Mouse (Mus musculus) myocyte (in vitro differentiated cells): ENCODE results near the gene Msi2. TPM values are rescaled to one million over a fixed set of nuclear protein-coding genes. Genes with fewer than 3 reads are reported as not detected.

Experiments
- H3K27me3 ChIP-seq: one replicate; pipeline ENCODE4 v1.6.1; 2011; ENCODE audit not compliant: control insufficient read depth, insufficient read depth, insufficient read length
- H3K36me3 ChIP-seq: one replicate; pipeline ENCODE4 v1.6.1; 2011; ENCODE audit not compliant: control insufficient read depth, insufficient read depth
- H3K4me2 ChIP-seq: one replicate; pipeline ENCODE4 v1.6.1; 2011; ENCODE audit warnings: low read depth, control low read depth
- H3K4me3 ChIP-seq: one replicate; pipeline ENCODE4 v1.5.1; 2011; ENCODE audit warnings: mild to moderate bottlenecking, control low read depth, moderate library complexity
- H3K79me2 ChIP-seq: one replicate; pipeline ENCODE4 v1.6.1; 2011; ENCODE audit not compliant: control insufficient read depth, insufficient read depth
- H3ac ChIP-seq: one replicate; pipeline ENCODE4 v1.6.1; 2011; ENCODE audit not compliant: control insufficient read depth, insufficient read length
- CEBPB ChIP-seq: IDR thresholded peaks from 2 replicates; pipeline ENCODE4 v1.6.1; 2011; ENCODE audit warnings: mild to moderate bottlenecking, moderate library complexity; ENCODE audit not compliant: poor library complexity, insufficient read depth, severe bottlenecking
- E2F4 ChIP-seq: IDR thresholded peaks from one replicate; pipeline ENCODE4 v1.6.1; 2011; ENCODE audit warnings: mild to moderate bottlenecking, control low read depth, moderate library complexity; ENCODE audit not compliant: insufficient read depth
- MAX ChIP-seq: IDR thresholded peaks from one replicate; pipeline ENCODE4 v1.6.1; 2011; ENCODE audit warnings: low read depth, mild to moderate bottlenecking, control low read depth
- MYOD1 ChIP-seq, 3 experiments: IDR thresholded peaks; one replicate each; pipeline ENCODE4 v1.6.1; 2011; ENCODE audit warnings: control low read depth in 2 of 3, low read depth in 2 of 3, mild to moderate bottlenecking in 2 of 3, moderate library complexity in 1 of 3; ENCODE audit not compliant: insufficient read length in 2 of 3, control insufficient read depth in 1 of 3
- MYOG ChIP-seq, 3 experiments: IDR thresholded peaks; one replicate each; pipeline ENCODE4 v1.6.1; 2011; ENCODE audit warnings: control low read depth in 2 of 3, low read depth in 2 of 3, mild to moderate bottlenecking in 2 of 3; ENCODE audit not compliant: insufficient read length in 2 of 3, control insufficient read depth in 1 of 3, insufficient read depth in 1 of 3
- POLR2A ChIP-seq: IDR thresholded peaks from one replicate; pipeline ENCODE4 v1.6.1; 2011; ENCODE audit warnings: low read depth, mild to moderate bottlenecking, control low read depth, moderate library complexity; ENCODE audit not compliant: insufficient read length
- POLR2AphosphoS2 ChIP-seq: IDR thresholded peaks from one replicate; pipeline ENCODE4 v1.6.1; 2011; ENCODE audit warnings: low read depth, control low read depth; ENCODE audit not compliant: insufficient read length
- REST ChIP-seq: IDR thresholded peaks from one replicate; pipeline ENCODE4 v1.6.1; 2011; ENCODE audit warnings: mild to moderate bottlenecking, control low read depth, moderate library complexity; ENCODE audit not compliant: insufficient read depth, insufficient read length
- SRF ChIP-seq: IDR thresholded peaks from one replicate; pipeline ENCODE4 v1.6.1; 2011; ENCODE audit warnings: low read depth; ENCODE audit not compliant: control insufficient read depth, insufficient read length
- TCF12 ChIP-seq: IDR thresholded peaks from one replicate; pipeline ENCODE4 v1.6.1; 2011; ENCODE audit warnings: mild to moderate bottlenecking, control low read depth; ENCODE audit not compliant: poor library complexity, insufficient read depth, severe bottlenecking
- TCF3 ChIP-seq: IDR thresholded peaks from one replicate; pipeline ENCODE4 v1.6.1; 2011; ENCODE audit warnings: low read depth, control low read depth; ENCODE audit not compliant: insufficient read length
- USF1 ChIP-seq: IDR thresholded peaks from one replicate; pipeline ENCODE4 v1.6.1; 2011; ENCODE audit warnings: low read depth, mild to moderate bottlenecking, control low read depth, moderate library complexity
- polyA plus RNA-seq: library from polyadenylated mRNA; unstranded; fragments of >200 nt; fragmentation: generic; extraction: Trizol; gene quantifications from one replicate; pipeline ENCODE4 v1.2.1, GENCODE M21; 2012; ENCODE audit warnings: missing spikeins

Gene Msi2
- polyA plus RNA-seq, 1 experiment, result 37.9 TPM

DNA sequence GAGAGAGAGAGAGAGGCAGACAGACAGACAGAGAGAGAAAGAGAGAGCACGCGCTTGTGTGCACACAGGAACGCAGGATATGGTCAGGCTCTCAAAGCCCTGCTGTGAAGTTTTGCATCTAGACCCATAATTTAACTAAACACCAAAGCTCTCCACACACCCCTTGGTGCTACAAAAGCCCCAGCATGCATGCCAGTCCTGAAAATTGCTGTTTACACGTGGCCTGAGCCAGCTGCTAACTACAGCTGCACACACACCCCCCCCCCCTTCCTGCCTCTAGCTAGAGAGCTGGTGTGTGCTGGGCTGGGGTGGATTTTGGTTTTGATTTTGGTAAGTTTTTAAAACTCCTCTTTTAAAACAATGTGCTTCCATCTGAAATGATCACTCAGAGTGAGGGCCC lies 122.7 kb downstream of the Msi2 start:
- Histone ChIP-seq H3K27me3 (no peaks in the 10 kb centered on the region), H3ac (no peak overlapping the region), H3K36me3 (no peaks in the 10 kb centered on the region), H3K4me2 (no peak overlapping the region), H3K79me2 (peaks cover 34% of the 10 kb centered on the region), H3K4me3 (no peak overlapping the region)
- no peak for TF ChIP-seq E2F4
- TF ChIP-seq MYOG (IDR thresholded peaks at IDR 0.05; ENCODE audit: control insufficient read depth in 1 of 3, insufficient read depth in 1 of 3, insufficient read length in 2 of 3, low read depth in 2 of 3), result peak in 1 of 3 experiments; percentile 55
- no peak for TF ChIP-seq POLR2A
- peak in 2 of 3 experiments; percentile 54 to 63 for TF ChIP-seq MYOD1 (IDR thresholded peaks at IDR 0.05; ENCODE audit: control insufficient read depth in 1 of 3, insufficient read length in 2 of 3, low read depth in 2 of 3)

DNA sequence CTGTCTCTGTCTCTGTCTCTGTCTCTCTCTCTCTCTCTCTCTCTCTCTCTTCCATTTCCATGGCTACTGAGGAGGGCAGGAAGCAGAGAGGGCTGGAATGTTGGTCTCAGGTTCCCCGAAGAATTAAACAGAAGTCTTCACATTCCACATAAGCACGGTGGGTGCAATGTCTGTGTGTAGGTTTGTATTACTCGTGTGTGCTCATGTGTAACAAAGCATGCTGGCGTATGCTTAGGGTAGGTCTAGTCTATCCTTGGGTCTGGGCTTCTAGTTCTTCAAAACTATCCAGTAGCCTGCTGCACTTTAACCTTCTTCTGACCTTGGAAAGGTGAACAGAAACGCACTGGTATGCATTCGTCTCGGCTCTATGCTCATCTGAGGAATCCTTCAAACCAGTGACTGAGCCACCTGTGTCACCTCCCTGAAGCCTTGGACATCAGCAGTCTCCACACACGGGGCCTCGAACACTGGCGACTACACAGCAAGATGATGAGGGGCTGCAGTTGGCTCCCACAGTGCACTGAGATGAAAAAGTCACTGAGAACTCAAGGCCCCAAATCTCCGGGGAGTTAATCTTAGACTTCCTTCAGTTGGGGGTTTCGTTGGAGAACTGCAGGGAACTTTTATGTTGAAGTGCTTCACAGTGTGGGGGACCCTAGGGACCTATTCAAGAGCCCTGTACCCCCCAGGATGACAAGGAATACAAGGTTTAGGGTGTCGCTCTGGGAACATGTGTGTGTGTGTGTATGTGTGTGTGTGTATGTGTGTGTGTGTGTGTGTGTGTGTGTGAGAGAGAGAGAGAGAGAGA lies 123.3 kb downstream of the Msi2 start:
- TF ChIP-seq MYOD1 (IDR thresholded peaks at IDR 0.05; ENCODE audit: control insufficient read depth in 1 of 3, insufficient read length in 2 of 3, low read depth in 2 of 3), result no peak
- TF ChIP-seq REST, result no peak
- no peak for TF ChIP-seq USF1
- no peak for TF ChIP-seq POLR2AphosphoS2
- Histone ChIP-seq H3K4me2 (peak overlapping the region; percentile 14), H3K79me2 (peaks cover 31% of the 10 kb centered on the region), H3ac (no peak overlapping the region), H3K36me3 (no peaks in the 10 kb centered on the region), H3K4me3 (no peak overlapping the region), H3K27me3 (no peaks in the 10 kb centered on the region)

DNA sequence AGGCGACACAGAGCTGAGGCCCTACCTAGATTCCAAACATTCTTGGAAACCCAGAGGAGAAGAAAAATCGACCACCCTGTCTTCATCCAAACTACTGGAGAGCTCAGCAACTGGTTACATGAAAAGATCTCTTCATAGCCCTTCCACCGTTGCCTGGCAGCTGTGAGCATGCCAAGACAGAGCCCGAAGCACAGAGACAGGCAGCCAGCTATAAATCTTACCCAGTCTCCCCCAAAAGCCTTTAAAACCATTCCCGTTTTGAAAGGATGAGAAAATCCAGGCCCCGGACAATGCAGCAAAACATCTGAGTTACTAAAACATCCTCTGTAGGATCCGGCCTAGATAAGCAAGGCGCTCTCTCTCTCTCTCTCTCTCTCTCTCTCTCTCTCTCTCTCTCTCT lies 124.3 kb downstream of the Msi2 start:
- TF ChIP-seq USF1 (no peak), MYOG (IDR thresholded peaks at IDR 0.05; ENCODE audit: control insufficient read depth in 1 of 3, insufficient read depth in 1 of 3, insufficient read length in 2 of 3, low read depth in 2 of 3) (peak in 1 of 3 experiments; percentile 48), MYOD1 (IDR thresholded peaks at IDR 0.05; ENCODE audit: control insufficient read depth in 1 of 3, insufficient read length in 2 of 3, low read depth in 2 of 3) (peak in 2 of 3 experiments; percentile 42 to 44)
- Histone ChIP-seq H3K4me2 (peak overlapping the region; percentile 31), H3K36me3 (no peaks in the 10 kb centered on the region), H3K27me3 (no peaks in the 10 kb centered on the region), H3K4me3 (no peak overlapping the region), H3ac (no peak overlapping the region), H3K79me2 (peaks cover 31% of the 10 kb centered on the region)

DNA sequence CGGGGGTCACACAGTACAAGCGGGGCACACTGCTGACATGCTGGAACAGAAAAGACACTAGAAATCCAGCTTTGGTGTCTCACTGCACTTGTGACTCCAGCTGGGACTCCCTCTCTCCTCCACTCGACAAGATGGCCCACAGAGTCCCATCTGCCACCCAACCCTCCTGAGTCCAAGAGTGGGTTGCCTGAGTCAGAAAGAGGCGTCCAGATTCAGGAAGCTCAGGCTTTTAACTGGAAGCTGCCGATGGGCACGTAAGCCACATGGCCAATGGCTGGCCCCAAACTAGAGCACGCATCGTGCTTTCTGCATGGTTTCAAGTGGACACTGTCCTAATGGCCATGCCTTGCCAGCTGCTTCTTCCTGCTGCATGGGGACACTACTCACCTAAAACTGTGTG lies 126.2 kb downstream of the Msi2 start:
- H3K4me2 ChIP-seq, result no peak overlapping the region
- no peak overlapping the region for H3K4me3 ChIP-seq
- TF ChIP-seq USF1 (no peak), MAX (no peak), POLR2AphosphoS2 (peak; percentile 31)
- no peak overlapping the region for H3ac ChIP-seq
- H3K27me3 ChIP-seq, result no peaks in the 10 kb centered on the region
- H3K36me3 ChIP-seq, result no peaks in the 10 kb centered on the region
- H3K79me2 ChIP-seq, result peaks cover 25% of the 10 kb centered on the region

DNA sequence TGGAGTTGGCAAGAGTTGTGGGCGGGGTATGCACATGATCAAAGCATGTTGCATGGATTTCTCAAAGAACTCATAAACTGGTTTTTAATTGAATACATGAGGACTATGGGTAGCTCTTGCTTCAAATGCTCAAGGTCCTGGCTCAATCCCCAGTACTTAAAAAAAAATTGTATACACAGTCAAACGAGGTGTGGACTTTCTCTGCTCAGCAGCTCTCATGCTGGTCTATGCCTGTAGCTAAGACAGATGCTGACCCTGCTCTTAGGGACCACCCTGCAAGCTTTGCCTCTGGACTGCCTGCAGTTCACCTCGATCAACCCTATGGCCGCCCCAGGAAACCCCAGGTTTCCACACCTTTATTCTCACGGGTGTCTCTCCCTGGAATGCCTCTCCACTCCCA lies 127.7 kb downstream of the Msi2 start:
- TF ChIP-seq REST, result no peak
- TF ChIP-seq MYOD1 (IDR thresholded peaks at IDR 0.05; ENCODE audit: control insufficient read depth in 1 of 3, insufficient read length in 2 of 3, low read depth in 2 of 3), result no peak
- TF ChIP-seq POLR2A, result no peak
- no peak for TF ChIP-seq CEBPB
- TF ChIP-seq TCF3, result no peak
- TF ChIP-seq SRF, result no peak
- TF ChIP-seq MAX, result no peak
- no peak for TF ChIP-seq MYOG (IDR thresholded peaks at IDR 0.05; ENCODE audit: control insufficient read depth in 1 of 3, insufficient read depth in 1 of 3, insufficient read length in 2 of 3, low read depth in 2 of 3)
- TF ChIP-seq USF1, result no peak
- TF ChIP-seq TCF12, result no peak
- no peak for TF ChIP-seq POLR2AphosphoS2
- no peak for TF ChIP-seq E2F4
- Histone ChIP-seq H3ac (no peak overlapping the region), H3K79me2 (peaks cover 17% of the 10 kb centered on the region), H3K27me3 (no peaks in the 10 kb centered on the region), H3K4me3 (no peak overlapping the region), H3K36me3 (no peaks in the 10 kb centered on the region), H3K4me2 (no peak overlapping the region)

DNA sequence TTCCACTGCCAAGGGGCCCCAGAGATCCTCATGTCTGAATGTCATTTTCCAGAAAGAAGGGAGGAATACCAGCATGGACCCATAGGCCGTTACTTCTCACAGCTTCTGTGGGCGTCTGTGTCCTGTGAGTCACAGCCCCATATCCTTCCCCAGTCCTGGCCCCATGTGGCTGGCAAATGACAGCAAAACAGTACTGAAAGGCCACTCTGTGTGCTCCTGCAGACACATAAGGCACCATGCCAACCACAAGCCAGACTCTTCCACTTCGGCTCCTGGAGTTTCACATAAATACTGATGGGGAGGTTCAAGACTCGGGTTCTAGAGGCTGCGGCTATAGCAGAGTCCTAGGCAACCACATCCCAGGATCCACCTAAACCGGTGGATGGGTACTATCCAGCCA lies 128.7 kb downstream of the Msi2 start:
- Histone ChIP-seq H3K4me2 (peak overlapping the region; percentile 25), H3ac (no peak overlapping the region), H3K36me3 (no peaks in the 10 kb centered on the region), H3K4me3 (no peak overlapping the region), H3K27me3 (no peaks in the 10 kb centered on the region), H3K79me2 (peaks cover 27% of the 10 kb centered on the region)
- TF ChIP-seq SRF (no peak), E2F4 (no peak), POLR2AphosphoS2 (no peak), TCF3 (no peak), MYOD1 (IDR thresholded peaks at IDR 0.05; ENCODE audit: control insufficient read depth in 1 of 3, insufficient read length in 2 of 3, low read depth in 2 of 3) (no peak), MYOG (IDR thresholded peaks at IDR 0.05; ENCODE audit: control insufficient read depth in 1 of 3, insufficient read depth in 1 of 3, insufficient read length in 2 of 3, low read depth in 2 of 3) (no peak), TCF12 (no peak), POLR2A (no peak), USF1 (no peak), REST (no peak), CEBPB (no peak)
